Mouse (Mus musculus) heart, embryonic 12.5 days (tissue): ENCODE data around the gene 2810004N23Rik. TPM values are rescaled to one million over a fixed set of nuclear protein-coding genes. Genes with fewer than 3 reads are reported as not detected.

ENCODE experiments used
- ATAC-seq: fragments of 200-750 bp; cut with Nextera tagmentation; 2 replicates; pipeline ENCODE4 v1.8.0; 2017; ENCODE audit warnings: moderate TSS enrichment, moderate library complexity; ENCODE audit not compliant: insufficient number of reproducible peaks, low FRiP score
- H3K27ac ChIP-seq: fragments of 300-500 bp; sonication (generic); 2 replicates; pipeline ENCODE4 v1.5.1; 2016; ENCODE audit warnings: mild to moderate bottlenecking, moderate library complexity; ENCODE audit not compliant: poor library complexity, severe bottlenecking
- H3K27me3 ChIP-seq: fragments of 300-500 bp; sonication (generic); replicated peaks from 2 replicates; pipeline ENCODE4 v1.6.1; 2016; ENCODE audit warnings: mild to moderate bottlenecking, moderate library complexity
- H3K36me3 ChIP-seq: fragments of 300-500 bp; sonication (generic); 2 replicates; pipeline ENCODE4 v1.6.1; 2016; ENCODE audit warnings: mild to moderate bottlenecking, moderate library complexity
- H3K4me1 ChIP-seq: fragments of 300-500 bp; sonication (generic); replicated peaks from 2 replicates; pipeline ENCODE4 v1.6.1; 2016; ENCODE audit warnings: mild to moderate bottlenecking
- H3K4me2 ChIP-seq: fragments of 300-500 bp; sonication (generic); 2 replicates; pipeline ENCODE4 v1.6.1; 2016; ENCODE audit warnings: mild to moderate bottlenecking, moderate library complexity
- H3K4me3 ChIP-seq: fragments of 300-500 bp; sonication (generic); 2 replicates; pipeline ENCODE4 v1.5.1; 2016; ENCODE audit warnings: mild to moderate bottlenecking
- H3K9ac ChIP-seq: fragments of 300-500 bp; sonication (generic); 2 replicates; pipeline ENCODE4 v1.6.1; 2016; ENCODE audit warnings: mild to moderate bottlenecking, moderate library complexity
- H3K9me3 ChIP-seq: fragments of 300-500 bp; sonication (generic); replicated peaks from 2 replicates; pipeline ENCODE4 v1.6.1; 2016; ENCODE audit warnings: mild to moderate bottlenecking, moderate library complexity
- WGBS: fragments of 180-500 bp; shearing (Covaris S2); methylation state at CpG from one replicate; pipeline ENCODE4 v1.1.7; 2016; 5-methylcytosine and 5-hydroxymethylcytosine counted together
- polyA plus RNA-seq: library from polyadenylated mRNA; unstranded; fragments of >200 nt; fragmentation: Nextera tagmentation; extraction: Ambion mirVana; gene quantifications from 2 replicates; pipeline ENCODE4 v1.2.1, GENCODE M21; 2016

Gene 2810004N23Rik
- 57.1 and 59.4 TPM in 2 replicates for polyA plus RNA-seq

DNA sequence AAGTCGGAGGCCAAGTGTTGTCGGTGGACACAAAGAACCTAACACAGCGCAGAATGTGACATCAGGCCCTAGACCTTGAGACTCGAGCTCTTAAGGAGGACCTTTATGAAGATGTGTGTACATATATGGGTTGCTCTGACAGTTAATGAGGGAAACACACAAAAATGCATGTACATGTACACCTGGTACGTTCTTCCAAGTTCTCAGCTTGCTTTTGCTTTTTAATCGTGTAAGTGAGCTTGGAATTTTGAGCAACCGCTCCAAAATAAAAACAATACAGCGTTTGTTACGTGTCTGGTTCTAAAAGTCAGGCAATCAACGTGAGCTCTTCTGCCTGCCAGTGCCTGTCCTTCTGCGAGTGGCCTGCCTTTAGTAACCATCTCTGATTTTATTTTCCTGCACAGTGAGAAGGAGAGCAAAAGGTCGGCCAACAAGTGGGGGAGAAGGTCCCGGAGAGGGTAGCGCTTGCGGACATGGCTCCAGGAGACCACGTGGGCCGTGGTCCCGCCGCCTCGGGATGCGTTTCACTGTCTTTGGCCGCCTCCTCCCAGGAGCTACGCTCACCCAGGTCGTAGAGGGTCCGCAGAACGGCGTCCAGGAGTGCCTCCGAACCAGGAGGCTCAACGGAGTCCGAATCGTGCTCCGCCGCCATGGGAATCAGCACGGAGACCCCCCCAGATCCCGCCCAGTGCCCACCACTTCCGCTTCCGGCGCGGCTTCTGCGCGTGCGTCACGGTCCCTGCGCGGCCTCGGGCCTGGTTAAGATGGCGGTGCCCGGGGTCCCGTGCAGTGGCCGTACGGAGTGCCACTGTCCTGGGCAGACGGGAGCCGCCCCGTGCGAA, at the start of gene 2810004N23Rik, which contains the start of gene Gnpat:
2810004N23Rik (minus strand) TSS at position 800 of the 842 bp plus-strand sequence.
Gnpat (plus strand) TSS at position 713 of the 842 bp plus-strand sequence.
- Histone ChIP-seq H3K4me1 (peaks cover 73% of the 10 kb centered on the region), H3K4me2 (peak within 1 kb of the TSS; percentile 78), H3K9me3 (no peaks in the 10 kb centered on the region), H3K9ac (peak within 1 kb of the TSS; percentile 98), H3K27me3 (no peaks in the 10 kb centered on the region), H3K36me3 (peaks cover 43% of the 10 kb centered on the region), H3K4me3 (peak within 1 kb of the TSS; percentile 94), H3K27ac (peak within 1 kb of the TSS; percentile 95)
- 1% methylated on average over 55 of the region's 55 CpGs for WGBS
- peak; percentile 93 for ATAC-seq

DNA sequence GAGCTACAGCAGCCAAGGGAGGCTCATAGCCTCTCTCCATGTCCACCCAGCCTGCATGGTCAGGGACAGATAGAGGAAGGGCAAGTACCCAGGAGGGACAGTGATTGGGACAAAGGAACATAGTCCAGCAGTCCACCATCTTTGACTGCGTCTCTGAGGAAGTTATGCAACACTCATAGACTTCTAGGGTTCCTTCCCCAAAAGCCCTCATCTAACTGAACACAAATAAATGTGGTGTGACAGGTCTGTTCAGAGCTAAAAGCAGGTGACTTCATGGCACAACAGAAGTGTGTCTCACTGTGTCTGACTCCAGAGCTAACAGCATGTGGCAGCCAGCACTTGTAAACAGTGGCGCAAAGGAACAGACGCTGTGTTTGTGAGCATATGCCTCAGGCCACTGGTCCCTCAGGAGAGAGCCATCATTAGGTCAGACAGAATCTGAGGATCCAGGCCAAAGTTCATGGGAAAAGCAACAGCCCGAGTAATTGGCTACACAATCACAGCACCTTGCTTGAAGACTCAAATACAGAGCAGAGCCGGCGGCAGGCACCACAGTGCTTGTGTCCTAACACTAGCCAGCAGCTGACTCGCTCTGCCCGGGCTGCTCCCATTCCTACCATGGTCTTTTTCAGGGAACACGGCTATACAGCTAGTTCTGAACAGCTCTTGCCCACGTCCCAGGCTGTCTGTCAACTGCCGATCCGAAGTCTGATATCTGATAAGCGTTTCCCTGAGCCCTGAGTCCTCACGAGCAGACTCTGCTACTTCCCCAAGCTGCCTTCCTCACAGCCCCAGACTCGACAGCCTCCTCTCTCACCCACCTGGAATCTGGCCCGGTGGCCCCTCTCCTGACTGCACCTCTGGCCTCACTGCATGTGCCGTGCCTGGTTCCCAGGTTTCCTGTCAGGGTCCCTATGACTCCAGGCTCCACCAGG, 49.3 kb upstream of the 2810004N23Rik start:
- Histone ChIP-seq H3K36me3 (peaks cover 80% of the 10 kb centered on the region), H3K27me3 (no peaks in the 10 kb centered on the region), H3K4me3 (no peak overlapping the region), H3K4me1 (peaks cover 28% of the 10 kb centered on the region), H3K9ac (no peak overlapping the region), H3K4me2 (no peak overlapping the region), H3K9me3 (peaks cover 6% of the 10 kb centered on the region), H3K27ac (no peak overlapping the region)
- WGBS, result 66% methylated on average over 17 of the region's 17 CpGs
- no peak for ATAC-seq

DNA sequence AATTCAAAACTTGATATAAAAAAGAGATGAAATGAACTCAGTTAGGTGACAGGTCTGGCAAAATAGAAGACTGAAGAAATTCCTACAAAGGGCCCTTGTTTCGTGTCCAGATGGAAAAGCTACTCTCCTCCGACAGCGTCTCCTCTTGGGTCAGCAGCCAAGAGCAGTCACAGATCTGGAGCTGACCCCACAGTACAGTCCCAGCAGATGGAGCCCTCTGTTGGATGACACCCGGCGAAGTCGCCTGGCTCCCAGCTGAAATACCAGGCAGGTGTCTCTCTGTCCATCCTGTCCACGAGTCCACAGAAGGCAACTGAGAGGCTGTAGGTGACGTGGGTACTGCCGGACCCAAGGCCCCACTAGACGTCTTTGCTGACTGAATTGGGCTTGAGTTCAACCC, 47.4 kb upstream of the 2810004N23Rik start:
- no peaks in the 10 kb centered on the region for H3K27me3 ChIP-seq
- H3K27ac ChIP-seq, result no peak overlapping the region
- H3K4me2 ChIP-seq, result no peak overlapping the region
- no peak for ATAC-seq
- peaks cover 6% of the 10 kb centered on the region for H3K9me3 ChIP-seq
- WGBS, result 77% methylated on average over 10 of the region's 10 CpGs
- H3K9ac ChIP-seq, result no peak overlapping the region
- H3K36me3 ChIP-seq, result peaks cover 96% of the 10 kb centered on the region
- peaks cover 13% of the 10 kb centered on the region for H3K4me1 ChIP-seq
- no peak overlapping the region for H3K4me3 ChIP-seq

DNA sequence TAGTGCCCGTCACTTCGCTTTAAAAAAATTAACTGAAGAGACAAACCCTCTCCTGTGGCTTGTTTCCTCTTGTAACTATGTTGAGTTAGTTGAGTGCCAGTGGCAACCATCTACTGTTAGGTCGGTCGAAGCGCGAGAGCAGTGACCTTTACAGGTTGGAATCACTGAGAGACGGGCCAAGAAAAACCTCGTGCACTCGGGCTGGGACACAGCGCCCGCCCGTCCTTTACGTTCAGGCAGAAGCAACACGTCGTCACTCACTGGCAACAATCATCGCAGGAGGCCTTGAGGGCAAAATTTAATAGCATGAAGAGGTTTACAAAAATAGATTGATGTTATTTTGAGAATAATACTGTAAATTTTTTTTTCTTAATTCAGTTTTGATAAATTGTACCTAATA, 47.0 kb upstream of the 2810004N23Rik start:
- Histone ChIP-seq H3K9ac (no peak overlapping the region), H3K27ac (no peak overlapping the region), H3K27me3 (no peaks in the 10 kb centered on the region), H3K4me2 (no peak overlapping the region), H3K36me3 (peaks cover 94% of the 10 kb centered on the region), H3K9me3 (peaks cover 6% of the 10 kb centered on the region), H3K4me1 (peaks cover 14% of the 10 kb centered on the region), H3K4me3 (no peak overlapping the region)
- WGBS, result 72% methylated on average over 16 of the region's 16 CpGs
- no peak for ATAC-seq

DNA sequence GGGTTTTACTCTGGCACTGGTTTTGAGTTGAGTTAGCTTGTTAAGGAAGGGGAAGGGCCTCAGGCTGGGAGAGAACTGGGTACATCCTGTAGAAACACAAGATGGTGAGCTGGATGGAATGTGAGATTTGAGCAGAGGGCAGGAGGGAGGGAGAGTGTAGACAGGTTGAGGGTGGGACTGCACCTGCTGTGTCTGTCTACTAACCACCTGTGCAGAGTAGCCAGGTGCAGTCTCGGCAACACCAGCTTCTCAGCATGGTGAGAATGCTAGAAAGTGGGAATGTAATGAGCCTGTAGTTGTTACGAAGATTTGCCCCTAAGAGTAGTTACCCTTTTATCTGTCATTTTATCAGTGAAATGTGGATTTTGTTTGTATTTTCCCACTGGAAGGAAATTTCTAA, 42.6 kb upstream of the 2810004N23Rik start:
- H3K36me3 ChIP-seq, result peaks cover 88% of the 10 kb centered on the region
- H3K4me1 ChIP-seq, result peaks cover 5% of the 10 kb centered on the region
- no peaks in the 10 kb centered on the region for H3K9me3 ChIP-seq
- WGBS, result 87% methylated on average over 2 of the region's 2 CpGs
- ATAC-seq, result no peak
- H3K27me3 ChIP-seq, result no peaks in the 10 kb centered on the region
- no peak overlapping the region for H3K9ac ChIP-seq
- H3K4me2 ChIP-seq, result no peak overlapping the region
- H3K27ac ChIP-seq, result no peak overlapping the region
- H3K4me3 ChIP-seq, result no peak overlapping the region

DNA sequence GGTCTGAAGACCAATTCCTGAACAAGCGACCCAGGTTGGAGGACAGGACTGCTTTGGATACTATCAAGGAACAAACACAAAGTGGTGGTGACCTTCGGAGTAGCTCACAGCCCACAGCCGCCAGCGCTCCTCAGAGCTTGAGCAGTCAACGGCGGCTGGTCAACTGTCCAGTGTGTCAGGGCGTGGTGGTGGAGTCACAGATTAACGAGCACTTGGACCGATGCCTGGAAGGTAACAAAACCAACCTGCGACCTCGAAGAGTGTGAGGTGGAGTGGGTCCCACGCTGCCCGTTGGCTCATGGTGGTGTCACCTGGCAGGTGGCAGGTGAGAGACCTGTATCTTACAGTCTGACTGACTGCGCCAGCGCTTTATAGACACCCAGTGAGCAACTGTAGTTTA, 40.3 kb upstream of the 2810004N23Rik start:
- Histone ChIP-seq H3K4me1 (peaks cover 11% of the 10 kb centered on the region), H3K9me3 (no peaks in the 10 kb centered on the region), H3K4me2 (no peak overlapping the region), H3K27ac (no peak overlapping the region), H3K9ac (no peak overlapping the region), H3K27me3 (no peaks in the 10 kb centered on the region), H3K4me3 (no peak overlapping the region), H3K36me3 (peaks cover 80% of the 10 kb centered on the region)
- no peak for ATAC-seq
- WGBS, result 95% methylated on average over 15 of the region's 15 CpGs

DNA sequence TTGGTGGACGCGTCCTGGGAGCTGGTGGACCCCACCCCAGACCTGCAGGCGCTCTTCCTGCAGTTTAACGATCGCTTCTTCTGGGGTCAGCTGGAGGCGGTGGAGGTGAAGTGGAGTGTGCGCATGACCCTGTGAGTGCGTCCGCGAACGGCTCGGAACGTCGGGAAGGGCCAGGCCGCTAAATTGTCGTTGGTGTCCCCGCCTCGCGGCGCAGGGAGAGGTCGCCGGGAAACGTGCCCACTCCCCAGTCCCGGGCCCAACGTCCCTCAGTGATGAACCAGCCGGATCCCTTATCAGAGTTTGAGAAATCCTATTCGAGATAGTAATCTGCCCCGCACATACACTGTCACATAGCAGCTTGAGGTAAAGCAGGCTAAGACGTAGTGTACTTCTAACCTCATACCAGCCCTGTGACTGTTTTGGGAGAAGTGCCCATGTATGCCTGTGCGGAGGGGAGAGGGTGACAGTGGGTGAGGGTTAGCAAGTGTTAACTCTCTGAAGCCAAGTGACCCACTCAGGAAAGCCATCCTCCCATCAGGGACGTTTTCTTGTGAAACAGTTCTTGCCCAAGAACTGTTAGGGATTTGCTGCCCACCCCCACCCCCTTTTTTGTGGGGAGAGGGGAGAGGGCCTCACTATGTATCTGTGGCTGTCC, 35.5 kb upstream of the 2810004N23Rik start:
- 5% methylated on average over 31 of the region's 31 CpGs for WGBS
- peak overlapping the region; percentile 75 for H3K27ac ChIP-seq
- no peaks in the 10 kb centered on the region for H3K9me3 ChIP-seq
- H3K4me2 ChIP-seq, result peak overlapping the region; percentile 99
- no peaks in the 10 kb centered on the region for H3K27me3 ChIP-seq
- ATAC-seq, result no peak; the same call in 1 of the 2 replicates
- peak overlapping the region; percentile 73 for H3K4me3 ChIP-seq
- peaks cover 63% of the 10 kb centered on the region for H3K36me3 ChIP-seq
- H3K4me1 ChIP-seq, result peaks cover 25% of the 10 kb centered on the region
- peak overlapping the region; percentile 88 for H3K9ac ChIP-seq

DNA sequence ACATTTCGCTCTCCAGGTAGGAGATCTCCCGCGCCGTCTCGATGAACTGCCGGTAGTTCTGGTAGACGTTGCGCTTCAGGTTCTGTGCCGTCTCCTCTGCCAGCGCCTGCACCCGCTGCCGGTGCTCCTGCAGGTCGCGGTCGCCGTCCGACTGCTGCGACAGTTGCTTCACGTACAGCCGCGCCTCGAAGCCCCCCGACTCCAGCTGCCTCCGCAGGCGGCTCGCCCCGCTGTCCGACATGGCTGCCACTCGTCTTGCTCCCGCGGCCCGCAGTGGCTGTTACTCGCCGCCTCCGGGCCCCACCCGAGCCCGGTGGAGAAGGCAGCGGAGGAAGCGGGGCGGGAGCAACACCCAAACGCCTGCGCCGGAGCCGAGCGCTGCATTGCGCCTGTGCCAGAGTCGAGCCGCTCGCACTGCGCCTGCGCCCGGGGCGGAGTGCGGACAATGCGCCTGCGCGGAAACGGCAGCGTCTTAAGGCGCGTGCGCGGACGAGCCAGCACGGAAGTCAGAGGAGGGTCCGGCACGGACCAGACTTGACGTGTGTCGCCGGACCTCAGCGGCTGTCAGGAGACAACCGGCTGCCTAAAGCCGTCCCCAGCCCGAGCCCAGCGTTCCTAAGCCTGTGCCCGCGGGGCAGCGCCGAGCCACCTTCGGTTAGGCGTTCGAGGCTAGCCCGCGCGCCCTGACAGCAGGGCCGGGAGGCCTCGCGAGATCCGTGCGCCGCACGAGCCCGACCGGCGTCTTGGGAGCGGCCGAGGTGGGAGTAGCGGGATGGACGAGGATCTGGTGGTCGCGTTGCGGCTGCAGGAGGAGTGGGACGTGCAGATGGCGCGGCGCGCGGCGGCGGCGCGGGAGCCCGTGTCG, 34.7 kb upstream of the 2810004N23Rik start, which contains the start of the genes Exoc8 and Sprtn:
Exoc8 (minus strand) TSS at position 320 of the 865 bp plus-strand sequence.
Sprtn (plus strand) TSS at position 501 of the 865 bp plus-strand sequence.
- Histone ChIP-seq H3K27ac (peak within 1 kb of the TSS; percentile 75), H3K4me3 (peak within 1 kb of the TSS; percentile 73), H3K27me3 (no peaks in the 10 kb centered on the region), H3K9me3 (no peaks in the 10 kb centered on the region), H3K36me3 (peaks cover 55% of the 10 kb centered on the region), H3K9ac (peak within 1 kb of the TSS; percentile 88), H3K4me1 (peaks cover 25% of the 10 kb centered on the region), H3K4me2 (peak within 1 kb of the TSS; percentile 99)
- under 1% methylated on average over 114 of the region's 114 CpGs for WGBS
- peak; percentile 91 for ATAC-seq

DNA sequence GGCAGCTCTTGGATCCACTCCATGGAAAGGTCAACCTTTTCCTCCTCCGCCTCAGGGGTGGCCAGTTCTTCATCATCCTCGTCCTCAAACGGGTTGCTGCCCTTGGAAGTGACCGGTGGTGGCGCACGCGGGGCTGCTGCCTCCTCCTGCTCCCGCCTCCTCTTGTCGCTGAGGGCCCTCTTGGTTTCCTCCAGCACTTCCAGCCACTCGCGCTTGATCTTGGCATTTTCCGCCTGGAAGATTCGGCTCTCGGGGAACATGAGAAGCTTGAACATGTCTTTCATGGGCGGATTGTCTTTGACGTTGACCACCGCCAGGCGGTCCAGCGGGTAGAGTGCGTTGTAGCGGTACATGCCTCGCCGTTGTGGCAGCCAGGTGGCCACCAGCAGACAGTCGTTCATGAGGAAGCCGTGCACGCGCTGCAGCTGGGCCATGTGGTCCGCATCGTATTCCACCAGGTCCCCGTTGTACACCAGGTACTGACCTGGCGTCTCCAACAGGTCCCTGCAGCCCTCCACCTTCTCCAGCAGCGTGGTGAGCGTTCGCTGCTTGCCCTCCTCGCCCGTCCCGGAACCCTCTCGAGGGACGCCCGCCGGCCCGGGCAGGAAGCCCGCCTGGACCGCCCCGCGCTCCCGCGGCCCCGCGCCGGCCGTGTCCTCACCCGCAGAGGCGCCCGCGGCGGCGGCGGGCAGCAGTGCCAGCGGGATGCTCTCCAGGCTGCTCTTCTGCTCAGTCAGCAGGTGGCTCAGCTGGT, 33.9 kb upstream of the 2810004N23Rik start:
- Histone ChIP-seq H3K4me2 (peak overlapping the region; percentile 99), H3K9me3 (no peaks in the 10 kb centered on the region), H3K27me3 (no peaks in the 10 kb centered on the region), H3K9ac (peak overlapping the region; percentile 88), H3K4me1 (peaks cover 25% of the 10 kb centered on the region), H3K36me3 (peaks cover 47% of the 10 kb centered on the region), H3K27ac (peak overlapping the region; percentile 75), H3K4me3 (peak overlapping the region; percentile 73)
- WGBS, result under 1% methylated on average over 60 of the region's 60 CpGs
- ATAC-seq, result peak; percentile 56
